Mouse (Mus musculus) G1E (cell line): ENCODE data around the gene Tspan18.

Experiments
- GATA1 ChIP-seq: IDR thresholded peaks from 2 replicates; pipeline ENCODE4 v1.6.1; 2012; ENCODE audit warnings: borderline replicate concordance, low read length, inconsistent platforms, mixed read lengths
- TAL1 ChIP-seq: conservative IDR thresholded peaks from 2 replicates; pipeline ENCODE4 v1.6.1; 2012; ENCODE audit warnings: low read depth, low read length, inconsistent platforms, mixed read lengths

- TF ChIP-seq GATA1, result no peak
- no peak for TF ChIP-seq TAL1
Measured at GRCm38 (mm10) chr2:93321946-93322345, 12.4 kb downstream of the Tspan18 start.
